Mouse (Mus musculus) cerebellum, adult 8-10 months (tissue): Measurements from ENCODE around the gene Kmt2a.
A peak's percentile ranks its signal among the peaks of the same experiment; 100 is the strongest.

Experiments
- DNase-seq: peaks from one replicate; pipeline ENCODE4 v3.0.0; 2022

The Kmt2a gene

GRCm38 (mm10) chr9:44881221-44881871 lies at the start of gene Kmt2a:
Gene Kmt2a, minus strand, starts transcription at chr9:44881296.
- peak; percentile 99 for DNase-seq

- no peak for DNase-seq
These were observed 40.4 kb upstream of the Kmt2a start for GRCm38 (mm10) chr9:44921543-44921942.

- DNase-seq = no peak
These were observed 40.0 kb upstream of the Kmt2a start for GRCm38 (mm10) chr9:44921123-44921468.

- DNase-seq = peak; percentile 91
These were observed 39.5 kb upstream of the Kmt2a start, which contains the start of gene Atp5l for GRCm38 (mm10) chr9:44920374-44921122. Gene Atp5l, minus strand, starts transcription at chr9:44920742.

GRCm38 (mm10) chr9:44919606-44920005 lies 38.5 kb upstream of the Kmt2a start:
- DNase-seq = no peak

- DNase-seq = peak; percentile 43
These were observed 35.1 kb upstream of the Kmt2a start for GRCm38 (mm10) chr9:44916196-44916595.

- DNase-seq = no peak
These were observed 33.6 kb upstream of the Kmt2a start for GRCm38 (mm10) chr9:44914706-44915105.

- DNase-seq = no peak
These were observed 30.3 kb upstream of the Kmt2a start for GRCm38 (mm10) chr9:44911365-44911764.

GRCm38 (mm10) chr9:44905620-44906019 lies 24.5 kb upstream of the Kmt2a start:
- peak; percentile 44 for DNase-seq

GRCm38 (mm10) chr9:44904964-44905363 lies 23.9 kb upstream of the Kmt2a start:
- peak; percentile 82 for DNase-seq

- no peak for DNase-seq
These were observed 22.8 kb upstream of the Kmt2a start for GRCm38 (mm10) chr9:44903856-44904255.

GRCm38 (mm10) chr9:44900402-44900801 lies 19.3 kb upstream of the Kmt2a start:
- no peak for DNase-seq

- DNase-seq = no peak
These were observed 18.6 kb upstream of the Kmt2a start for GRCm38 (mm10) chr9:44899716-44900115.

GRCm38 (mm10) chr9:44897024-44897423 lies 15.9 kb upstream of the Kmt2a start:
- no peak for DNase-seq

- DNase-seq = no peak
These were observed 11.6 kb upstream of the Kmt2a start for GRCm38 (mm10) chr9:44892664-44893063.

- no peak for DNase-seq
These were observed 10.1 kb upstream of the Kmt2a start for GRCm38 (mm10) chr9:44891210-44891609.

GRCm38 (mm10) chr9:44890122-44890521 lies 9.0 kb upstream of the Kmt2a start:
- no peak for DNase-seq

- no peak for DNase-seq
These were observed 7.1 kb upstream of the Kmt2a start for GRCm38 (mm10) chr9:44888114-44888624.

- peak; percentile 54 for DNase-seq
These were observed 2.0 kb upstream of the Kmt2a start for GRCm38 (mm10) chr9:44882981-44883569.

GRCm38 (mm10) chr9:44882436-44882980 lies 1.4 kb upstream of the Kmt2a start:
- DNase-seq = peak; percentile 64

- peak; percentile 74 for DNase-seq
These were observed 892 bp upstream of the Kmt2a start for GRCm38 (mm10) chr9:44881941-44882435.

GRCm38 (mm10) chr9:44880309-44881081 lies 601 bp downstream of the Kmt2a start:
- DNase-seq = peak; percentile 61
